Mouse (Mus musculus) heart, embryonic 11.5 days (tissue): ENCODE measurements at regions not wholly inside any gene's neighbourhood (a gene's known extent, or its start where the extent isn't known, plus 50 kb on each side); places are given as distances from the start of the nearest gene placed in this dataset.

Experiments
- ATAC-seq: fragments of 200-750 bp; cut with Nextera tagmentation; replicated peaks from 2 replicates; pipeline ENCODE4 v1.8.0; 2017; ENCODE audit warnings: moderate library complexity; ENCODE audit not compliant: insufficient number of reproducible peaks, low FRiP score, low TSS enrichment
- H3K27ac ChIP-seq: fragments of 300-500 bp; sonication (generic); 2 replicates; pipeline ENCODE4 v1.5.1; 2014; ENCODE audit warnings: mild to moderate bottlenecking, low read depth, low read length
- H3K27me3 ChIP-seq: fragments of 300-500 bp; sonication (generic); 2 replicates; pipeline ENCODE4 v1.6.1; 2014; ENCODE audit warnings: mild to moderate bottlenecking, low read length, mixed read lengths; ENCODE audit not compliant: control insufficient read depth, insufficient read depth
- H3K36me3 ChIP-seq: fragments of 300-500 bp; sonication (generic); 2 replicates; pipeline ENCODE4 v1.6.1; 2014; ENCODE audit warnings: mild to moderate bottlenecking, low read length, moderate library complexity, mixed read lengths; ENCODE audit not compliant: control insufficient read depth, insufficient read depth
- H3K4me1 ChIP-seq: fragments of 300-500 bp; sonication (generic); 2 replicates; pipeline ENCODE4 v1.6.1; 2014; ENCODE audit warnings: low read length; ENCODE audit not compliant: control insufficient read depth, insufficient read depth
- H3K4me2 ChIP-seq: fragments of 300-500 bp; sonication (generic); 2 replicates; pipeline ENCODE4 v1.6.1; 2014; ENCODE audit warnings: mild to moderate bottlenecking, moderate library complexity
- H3K4me3 ChIP-seq: fragments of 300-500 bp; sonication (generic); 2 replicates; pipeline ENCODE4 v1.5.1; 2014; ENCODE audit warnings: low read depth, low read length
- H3K9ac ChIP-seq: fragments of 300-500 bp; sonication (generic); 2 replicates; pipeline ENCODE4 v1.6.1; 2014; ENCODE audit warnings: mild to moderate bottlenecking, low read depth, low read length, moderate library complexity
- H3K9me3 ChIP-seq: fragments of 300-500 bp; sonication (generic); replicated peaks from 2 replicates; pipeline ENCODE4 v1.6.1; 2016; ENCODE audit warnings: low read length; ENCODE audit not compliant: control insufficient read depth
- WGBS: fragments of 180-500 bp; shearing (Covaris S2); extraction: QIAGEN DNeasy Blood & Tissue Kit; methylation state at CpG from one replicate; pipeline ENCODE4 v1.1.7; 2014; ENCODE audit not compliant: insufficient replicate concordance; 5-methylcytosine and 5-hydroxymethylcytosine counted together

DNA sequence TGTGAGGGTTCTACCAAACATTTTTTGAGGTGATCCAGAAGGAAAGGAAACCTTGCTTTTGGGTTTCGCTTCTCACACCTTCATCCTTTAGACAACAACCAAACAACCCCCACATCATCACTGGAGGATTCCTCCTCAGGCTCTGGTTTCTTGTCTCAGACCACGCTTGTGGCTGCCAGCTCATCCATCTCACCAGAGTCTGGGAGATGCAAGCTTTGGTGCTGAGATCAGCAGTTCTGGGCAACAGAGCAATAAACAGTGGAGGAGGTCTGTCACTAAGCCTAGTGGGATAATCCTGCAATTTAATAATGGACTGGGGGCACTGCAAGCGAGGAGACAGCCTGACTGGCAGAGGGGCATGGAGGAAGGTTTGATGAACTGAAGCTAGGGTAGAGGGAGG, 146.3 kb upstream of the Camk1g start:
- Histone ChIP-seq H3K27me3 (no peaks in the 10 kb centered on the region; the same call in 1 of the 2 replicates), H3K4me3 (no peak overlapping the region), H3K9ac (no peak overlapping the region), H3K4me2 (no peak overlapping the region), H3K36me3 (no peaks in the 10 kb centered on the region), H3K9me3 (no peaks in the 10 kb centered on the region), H3K27ac (no peak overlapping the region), H3K4me1 (peaks cover 5% of the 10 kb centered on the region; the same call in 1 of the 2 replicates)
- 56% methylated on average over 3 of the region's 3 CpGs for WGBS
- ATAC-seq, result no peak

- Histone ChIP-seq H3K9me3 (no peaks in the 10 kb centered on the region), H3K4me2 (no peak overlapping the region), H3K4me1 (peaks cover 5% of the 10 kb centered on the region; the same call in 1 of the 2 replicates), H3K9ac (no peak overlapping the region), H3K36me3 (no peaks in the 10 kb centered on the region), H3K4me3 (no peak overlapping the region), H3K27ac (no peak overlapping the region), H3K27me3 (peaks cover 3% of the 10 kb centered on the region; the same call in 1 of the 2 replicates)
- WGBS, result 28% methylated on average over 9 of the region's 9 CpGs
- no peak for ATAC-seq
These were observed 144.0 kb upstream of the Camk1g start for GRCm38 (mm10) chr1:193513929-193514710.

DNA sequence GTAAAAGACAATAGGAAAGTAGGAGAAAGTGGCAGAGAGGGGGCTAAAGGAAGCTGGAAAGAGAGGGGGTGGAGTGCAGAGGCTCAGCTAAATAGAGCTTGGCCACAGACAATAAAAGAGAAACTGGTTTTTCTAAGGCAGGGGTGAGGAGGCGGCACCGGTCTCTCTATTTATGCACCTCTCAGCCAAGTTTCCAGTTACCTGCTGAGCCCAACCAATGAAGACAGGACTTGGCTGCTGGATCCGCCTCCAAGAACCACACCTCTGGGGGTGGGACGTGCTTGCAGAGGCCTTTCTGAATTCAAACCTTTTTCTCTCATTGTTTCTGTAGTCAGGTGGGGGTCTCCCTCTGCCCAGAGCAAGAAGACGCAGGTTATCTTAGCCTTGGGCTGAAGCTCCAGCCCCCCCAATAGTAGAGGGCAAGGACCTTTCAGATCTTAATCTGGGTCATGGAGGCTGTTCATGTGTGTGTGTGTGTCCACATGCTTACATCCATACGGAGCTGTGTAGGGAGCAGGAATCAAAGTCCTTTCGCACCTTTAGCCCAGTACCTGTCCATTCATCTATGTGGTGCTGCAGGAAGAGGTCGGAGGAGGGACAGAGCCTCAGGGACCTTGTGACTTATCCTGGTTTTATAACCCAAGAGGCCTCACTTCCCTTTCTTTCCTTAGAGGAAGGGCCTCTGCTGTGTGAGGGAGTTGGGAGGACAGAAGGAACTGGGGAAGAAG, 140.1 kb upstream of the Camk1g start:
- 50% methylated on average over 8 of the region's 8 CpGs for WGBS
- ATAC-seq, result no peak

DNA sequence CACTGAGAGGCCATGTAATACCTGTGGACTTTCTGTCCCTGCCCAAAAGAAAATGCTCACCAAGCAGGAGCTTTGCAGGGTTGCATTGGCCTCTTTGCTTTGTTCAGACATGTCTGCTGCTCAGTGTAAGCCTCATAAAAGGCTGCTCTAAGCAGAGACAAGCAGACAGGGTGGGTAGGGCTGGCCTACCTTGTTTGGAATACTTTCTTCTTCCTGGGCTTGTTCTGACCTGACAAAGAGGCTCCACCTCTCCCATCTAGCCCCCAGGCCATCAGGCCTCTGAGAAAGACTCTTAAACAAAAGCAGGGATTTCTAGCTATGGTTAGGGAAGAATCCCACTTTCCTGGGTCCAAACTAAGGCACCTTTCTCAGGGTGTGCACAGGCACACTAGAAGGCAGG, 138.2 kb upstream of the Camk1g start:
- Histone ChIP-seq H3K4me2 (no peak overlapping the region), H3K36me3 (no peaks in the 10 kb centered on the region), H3K4me3 (no peak overlapping the region), H3K4me1 (no peaks in the 10 kb centered on the region; the same call in 1 of the 2 replicates), H3K27me3 (peaks cover 3% of the 10 kb centered on the region; the same call in 1 of the 2 replicates), H3K27ac (no peak overlapping the region), H3K9ac (no peak overlapping the region), H3K9me3 (no peaks in the 10 kb centered on the region)
- ATAC-seq, result no peak

More for the DNA sequence above, 140.1 kb upstream of the Camk1g start:
- no peak overlapping the region for H3K27ac ChIP-seq
- no peak overlapping the region for H3K4me2 ChIP-seq
- H3K9ac ChIP-seq, result no peak overlapping the region
- H3K4me1 ChIP-seq, result peaks cover 5% of the 10 kb centered on the region; the same call in 1 of the 2 replicates
- no peaks in the 10 kb centered on the region for H3K36me3 ChIP-seq
- H3K9me3 ChIP-seq, result no peaks in the 10 kb centered on the region
- peaks cover 3% of the 10 kb centered on the region; the same call in 1 of the 2 replicates for H3K27me3 ChIP-seq
- no peak overlapping the region for H3K4me3 ChIP-seq

DNA sequence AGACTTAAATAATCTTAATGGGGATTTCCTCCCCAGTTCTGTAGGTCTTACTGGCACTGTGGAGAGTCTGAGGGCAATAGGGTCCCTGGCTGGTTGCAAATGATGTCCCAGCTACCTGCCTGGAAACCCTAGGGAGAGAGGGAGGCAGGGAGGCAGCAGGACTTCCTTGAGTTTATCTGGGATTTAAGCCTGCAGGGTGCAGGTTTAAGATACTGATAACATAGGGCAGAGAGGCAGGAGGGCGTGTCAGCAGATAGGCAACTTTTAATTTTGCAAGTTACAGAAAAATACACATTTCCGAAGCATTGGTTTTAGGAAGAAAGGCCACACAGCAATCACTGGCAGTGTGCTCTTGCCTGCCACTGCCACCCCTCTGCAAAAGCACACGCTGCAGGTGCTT, 136.9 kb upstream of the Camk1g start:
- no peaks in the 10 kb centered on the region for H3K36me3 ChIP-seq
- no peak overlapping the region for H3K9ac ChIP-seq
- WGBS, result 66% methylated on average over 3 of the region's 3 CpGs
- H3K4me1 ChIP-seq, result no peaks in the 10 kb centered on the region; the same call in 1 of the 2 replicates
- H3K4me2 ChIP-seq, result no peak overlapping the region
- no peaks in the 10 kb centered on the region for H3K9me3 ChIP-seq
- peaks cover 3% of the 10 kb centered on the region; the same call in 1 of the 2 replicates for H3K27me3 ChIP-seq
- no peak for ATAC-seq
- H3K4me3 ChIP-seq, result no peak overlapping the region
- H3K27ac ChIP-seq, result no peak overlapping the region

GRCm38 (mm10) chr1:193505381-193505780, 135.3 kb upstream of the Camk1g start:
- ATAC-seq, result no peak
- Histone ChIP-seq H3K27ac (no peak overlapping the region), H3K9ac (no peak overlapping the region), H3K36me3 (no peaks in the 10 kb centered on the region), H3K27me3 (peaks cover 3% of the 10 kb centered on the region; the same call in 1 of the 2 replicates), H3K4me3 (no peak overlapping the region), H3K4me1 (no peaks in the 10 kb centered on the region), H3K4me2 (no peak overlapping the region), H3K9me3 (no peaks in the 10 kb centered on the region)
- 30% methylated on average over 3 of the region's 3 CpGs for WGBS

- no peak for ATAC-seq
- H3K36me3 ChIP-seq, result no peaks in the 10 kb centered on the region
- H3K27me3 ChIP-seq, result no peaks in the 10 kb centered on the region
- H3K4me2 ChIP-seq, result no peak overlapping the region
- WGBS, result 59% methylated on average over 3 of the region's 3 CpGs
- no peak overlapping the region for H3K27ac ChIP-seq
- H3K9me3 ChIP-seq, result no peaks in the 10 kb centered on the region
- H3K4me3 ChIP-seq, result no peak overlapping the region
- H3K4me1 ChIP-seq, result no peaks in the 10 kb centered on the region
- H3K9ac ChIP-seq, result no peak overlapping the region
These were observed 134.5 kb upstream of the Camk1g start for GRCm38 (mm10) chr1:193504611-193505010.

DNA sequence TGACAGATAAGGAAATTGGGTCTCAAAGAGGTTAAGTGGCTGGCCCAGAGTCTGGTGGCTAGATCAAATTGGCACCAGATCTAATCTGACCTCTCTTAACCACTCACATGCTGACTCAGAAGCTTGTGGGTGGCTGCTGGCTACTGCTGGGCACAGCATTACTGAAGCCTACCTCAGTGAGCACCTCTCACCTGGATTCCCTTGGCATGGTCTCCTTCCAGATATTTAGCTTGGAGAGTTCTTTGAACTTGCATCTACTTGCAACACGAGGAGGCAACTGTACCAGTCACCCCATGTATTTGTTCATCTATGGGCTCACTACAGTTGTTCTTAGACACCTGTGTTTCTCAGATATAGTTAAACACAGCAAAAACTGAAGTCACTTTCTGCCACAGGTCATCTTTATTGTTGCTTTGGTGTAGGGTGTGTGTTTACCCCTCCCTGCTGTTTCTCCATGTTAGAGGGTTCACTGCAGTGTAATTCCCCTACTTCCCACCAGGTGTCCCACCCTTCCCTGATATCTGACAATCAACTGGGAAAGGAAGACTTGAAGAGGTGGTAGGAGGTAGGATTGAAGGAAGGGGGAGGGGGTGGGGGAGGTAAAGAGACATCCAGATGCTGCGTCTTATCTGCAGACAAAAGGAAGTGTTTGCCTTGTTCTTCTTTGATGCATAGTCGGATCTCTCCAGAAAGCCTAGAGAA, 133.7 kb upstream of the Camk1g start:
- Histone ChIP-seq H3K9ac (no peak overlapping the region), H3K36me3 (no peaks in the 10 kb centered on the region), H3K27ac (no peak overlapping the region), H3K4me3 (no peak overlapping the region), H3K4me2 (no peak overlapping the region), H3K9me3 (no peaks in the 10 kb centered on the region), H3K4me1 (no peaks in the 10 kb centered on the region), H3K27me3 (no peaks in the 10 kb centered on the region)
- no peak for ATAC-seq
- WGBS, result 30% methylated on average over 3 of the region's 3 CpGs
